Mouse (Mus musculus) cerebellum, adult 2 months (tissue): ENCODE measurements around the gene Gm43738.

Experiments
- CTCF ChIP-seq: fragments of 200-500 bp; IDR thresholded peaks from 2 replicates; pipeline ENCODE4 v1.5.1; 2011; ENCODE audit warnings: low read depth, mild to moderate bottlenecking, control low read depth, low read length, moderate library complexity, borderline replicate concordance; ENCODE audit not compliant: insufficient read depth
- POLR2A ChIP-seq: fragments of 200-500 bp; IDR thresholded peaks from 2 replicates; pipeline ENCODE4 v1.6.1; 2011; ENCODE audit warnings: low read length, control low read depth, borderline replicate concordance; ENCODE audit not compliant: insufficient read depth

GRCm38 (mm10) chr3:89061696-89062095, 39.2 kb downstream of the Gm43738 start:
- no peak for TF ChIP-seq POLR2A
- TF ChIP-seq CTCF = no peak
